Mouse (Mus musculus): ENCODE measurements at regions not wholly inside any gene's neighbourhood (a gene's known extent, or its start where the extent isn't known, plus 50 kb on each side); places are given as distances from the start of the nearest gene placed in this dataset.

- TF ChIP-seq EP300 (IDR thresholded peaks at IDR 0.05; ENCODE audit: low read depth): no peak
- TF ChIP-seq CTCF (IDR thresholded peaks at IDR 0.05; ENCODE audit: low read depth): no peak
Observed at GRCm38 (mm10) chr15:96844290-96844689, 144.8 kb upstream of the Slc38a2 start.

All from liver, embryonic 14.5 days (tissue).